Mouse (Mus musculus): Measurements from ENCODE around the gene 2310061N02Rik.
"Not testable (repeated sequence)": the region's sequence is repeated elsewhere in the genome, so short reads cannot be mapped to it uniquely, and the experiment has no call there.

The 2310061N02Rik gene

GRCm38 (mm10) chr16:88707496-88708012 is at the start of gene 2310061N02Rik:
Gene 2310061N02Rik, minus strand, starts transcription at chr16:88707962.
- DNase-seq (ENCODE audit: low read depth, low spot score): no peak

GRCm38 (mm10) chr16:88751535-88751934 is 43.8 kb upstream of the 2310061N02Rik start, which contains the start of gene Krtap13:
Gene Krtap13, minus strand, starts transcription at chr16:88751635.
- DNase-seq (ENCODE audit: low read depth, low spot score): not testable (repeated sequence)

GRCm38 (mm10) chr16:88747943-88748342 is 40.2 kb upstream of the 2310061N02Rik start:
- no peak for DNase-seq (ENCODE audit: low read depth, low spot score)

- no peak for DNase-seq (ENCODE audit: low read depth, low spot score)
Measured at GRCm38 (mm10) chr16:88744750-88745340, 37.1 kb upstream of the 2310061N02Rik start.

- no peak for DNase-seq (ENCODE audit: low read depth, low spot score)
Measured at GRCm38 (mm10) chr16:88735391-88735790, 27.6 kb upstream of the 2310061N02Rik start.

- DNase-seq (ENCODE audit: low read depth, low spot score): no peak
Measured at GRCm38 (mm10) chr16:88728812-88729275, 21.1 kb upstream of the 2310061N02Rik start, which contains the start of gene Krtap13-1. Gene Krtap13-1, plus strand, starts transcription at chr16:88728862.

- DNase-seq (ENCODE audit: low read depth, low spot score): peak; percentile 85
Measured at GRCm38 (mm10) chr16:88720031-88720430, 12.3 kb upstream of the 2310061N02Rik start.

GRCm38 (mm10) chr16:88716549-88716948 is 8.8 kb upstream of the 2310061N02Rik start:
- DNase-seq (ENCODE audit: low read depth, low spot score): no peak

- DNase-seq (ENCODE audit: low read depth, low spot score): peak; percentile 14
Measured at GRCm38 (mm10) chr16:88711245-88711644, 3.5 kb upstream of the 2310061N02Rik start.

- DNase-seq (ENCODE audit: low read depth, low spot score): no peak
Measured at GRCm38 (mm10) chr16:88710757-88711156, 3.0 kb upstream of the 2310061N02Rik start.

- DNase-seq (ENCODE audit: low read depth, low spot score): no peak
Measured at GRCm38 (mm10) chr16:88701072-88701864, 6.5 kb downstream of the 2310061N02Rik start.

GRCm38 (mm10) chr16:88696256-88696655 is 11.5 kb downstream of the 2310061N02Rik start:
- DNase-seq (ENCODE audit: low read depth, low spot score): no peak

GRCm38 (mm10) chr16:88681282-88681681 is 26.5 kb downstream of the 2310061N02Rik start:
- no peak for DNase-seq (ENCODE audit: low read depth, low spot score)

GRCm38 (mm10) chr16:88679099-88679498 is 28.7 kb downstream of the 2310061N02Rik start:
- no peak for DNase-seq (ENCODE audit: low read depth, low spot score)

- no peak for DNase-seq (ENCODE audit: low read depth, low spot score)
Measured at GRCm38 (mm10) chr16:88671571-88671970, 36.2 kb downstream of the 2310061N02Rik start, which contains the start of gene Krtap27-1. Gene Krtap27-1, minus strand, starts transcription at chr16:88671671.

GRCm38 (mm10) chr16:88657426-88657825 is 50.3 kb downstream of the 2310061N02Rik start:
- no peak for DNase-seq (ENCODE audit: low read depth, low spot score)
